Mouse (Mus musculus) cerebellum, postnatal 14 days (tissue): ENCODE results near the gene 4930562C15Rik.

ENCODE experiments used
- DNase-seq, 2 experiments: peaks; one replicate each; pipeline ENCODE4 v3.0.0; 2021; ENCODE audit warnings: mixed read lengths in 2 of 2

Gene 4930562C15Rik

DNA sequence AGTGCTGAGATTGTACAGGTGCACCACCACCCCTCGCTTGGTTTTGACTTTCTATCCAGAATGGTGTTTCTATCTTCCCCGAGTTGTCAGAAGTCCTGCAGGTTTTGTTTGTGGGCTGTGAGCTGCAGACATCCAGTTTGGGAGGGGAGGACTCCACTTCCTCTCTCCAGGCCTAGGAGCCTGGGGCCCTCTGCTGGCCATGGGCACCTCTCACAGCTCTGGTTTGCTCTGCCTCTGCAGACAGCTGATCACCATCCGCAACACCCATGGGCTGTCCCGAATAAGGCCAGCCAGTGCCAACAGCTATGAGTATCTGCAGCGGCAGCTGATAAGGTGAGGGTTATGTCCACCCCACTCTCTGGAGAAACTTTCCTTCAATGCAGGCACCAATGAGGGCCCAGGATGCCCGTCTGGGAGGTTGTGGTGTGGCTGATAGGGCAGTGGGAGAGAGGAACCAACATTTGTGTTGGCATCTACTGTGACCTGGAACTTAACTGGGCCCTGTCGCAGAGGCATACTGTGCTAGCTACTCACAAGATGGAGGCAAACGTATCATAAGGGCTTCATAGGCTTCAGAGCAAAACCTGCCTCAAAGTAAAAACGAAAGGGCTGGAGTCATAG, 27.8 kb downstream of the 4930562C15Rik start:
- DNase-seq = peak; percentile 54 to 69

DNA sequence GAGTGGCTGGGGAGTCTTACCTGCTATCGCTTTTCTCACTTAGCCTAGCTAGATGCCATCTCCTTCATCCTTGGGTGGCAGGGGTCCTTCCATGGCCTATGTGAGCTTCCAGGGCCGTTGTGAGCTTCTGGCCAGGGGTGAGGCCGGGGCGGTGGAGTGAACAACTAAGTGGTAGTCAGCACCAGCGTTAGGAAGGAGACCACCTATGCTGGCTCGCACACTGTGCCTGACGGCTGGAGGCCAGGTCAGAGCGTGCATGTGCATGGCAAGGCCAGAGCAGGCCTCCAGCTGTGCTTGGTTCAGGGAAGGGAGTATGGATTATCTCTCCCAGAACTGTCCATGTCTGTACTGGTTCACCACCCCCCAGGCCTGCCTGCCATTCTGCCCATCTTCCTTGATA, 28.5 kb downstream of the 4930562C15Rik start:
- DNase-seq = no peak

DNA sequence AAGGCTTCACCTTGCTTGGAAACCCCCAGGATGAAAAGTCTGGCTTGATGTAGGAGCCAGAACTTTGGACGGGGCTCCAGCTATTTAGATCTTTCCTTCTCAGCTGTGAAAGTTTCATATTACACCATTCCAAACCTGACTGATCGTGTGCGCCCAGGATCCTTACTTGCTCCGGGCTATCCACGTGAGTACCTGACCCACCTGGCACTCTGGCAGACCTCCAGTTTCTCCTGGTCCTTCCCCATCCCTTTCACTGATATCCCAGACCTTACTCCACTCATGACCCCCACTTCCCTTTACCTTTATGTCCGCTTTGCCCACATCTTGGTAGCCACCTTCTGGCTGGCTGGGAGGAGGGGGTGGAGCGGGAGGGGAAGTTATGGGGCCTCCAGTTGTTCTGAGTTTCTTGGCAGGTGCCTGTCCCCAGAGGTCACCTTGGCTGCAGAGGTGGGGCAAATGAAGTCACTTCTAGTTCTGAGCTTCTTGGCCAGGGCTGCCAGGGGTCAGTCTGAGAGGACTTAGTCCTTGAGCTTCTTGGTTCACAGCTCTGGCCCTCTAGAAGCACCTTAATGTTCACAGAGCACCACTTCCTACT, 31.0 kb downstream of the 4930562C15Rik start:
- peak; percentile 49 to 67 for DNase-seq

DNA sequence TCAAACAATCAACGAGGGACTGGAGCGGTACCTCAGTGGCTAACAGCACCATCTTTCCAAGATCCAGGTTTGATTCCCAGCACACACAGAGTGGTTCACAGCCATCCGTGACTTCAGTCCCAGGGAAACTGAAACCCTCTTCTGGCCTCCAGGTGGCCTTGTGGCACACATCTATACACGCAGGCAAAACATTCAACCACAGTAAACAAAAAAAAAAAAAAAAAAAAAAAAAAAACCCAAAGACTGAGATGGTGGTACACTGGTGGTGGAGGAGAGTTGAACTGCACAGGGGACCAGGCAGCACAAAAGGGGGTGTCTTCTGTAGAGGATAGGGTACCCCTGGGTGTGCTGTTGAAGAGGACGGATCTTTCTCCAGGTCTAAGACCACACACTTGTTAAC, 35.3 kb downstream of the 4930562C15Rik start:
- no peak for DNase-seq

DNA sequence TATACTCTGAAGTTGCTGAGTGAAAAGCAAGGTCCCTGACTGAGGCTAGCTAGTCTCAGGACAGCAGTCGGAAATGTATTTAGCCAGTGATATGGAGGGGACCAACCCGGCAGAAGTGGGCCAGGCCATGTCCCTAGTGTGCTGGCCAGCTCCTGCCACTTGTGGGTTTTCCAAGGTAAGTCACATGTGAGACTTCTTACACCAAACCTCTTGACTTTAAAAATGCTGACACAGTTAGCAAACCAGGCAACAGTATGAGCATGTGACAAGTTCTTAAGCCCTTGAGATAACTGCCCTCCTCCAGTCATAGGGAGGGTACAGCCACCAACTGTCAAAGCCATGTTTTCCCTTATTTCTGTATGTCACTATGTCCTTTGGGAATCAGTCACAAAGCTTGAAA, 36.7 kb downstream of the 4930562C15Rik start:
- no peak for DNase-seq

DNA sequence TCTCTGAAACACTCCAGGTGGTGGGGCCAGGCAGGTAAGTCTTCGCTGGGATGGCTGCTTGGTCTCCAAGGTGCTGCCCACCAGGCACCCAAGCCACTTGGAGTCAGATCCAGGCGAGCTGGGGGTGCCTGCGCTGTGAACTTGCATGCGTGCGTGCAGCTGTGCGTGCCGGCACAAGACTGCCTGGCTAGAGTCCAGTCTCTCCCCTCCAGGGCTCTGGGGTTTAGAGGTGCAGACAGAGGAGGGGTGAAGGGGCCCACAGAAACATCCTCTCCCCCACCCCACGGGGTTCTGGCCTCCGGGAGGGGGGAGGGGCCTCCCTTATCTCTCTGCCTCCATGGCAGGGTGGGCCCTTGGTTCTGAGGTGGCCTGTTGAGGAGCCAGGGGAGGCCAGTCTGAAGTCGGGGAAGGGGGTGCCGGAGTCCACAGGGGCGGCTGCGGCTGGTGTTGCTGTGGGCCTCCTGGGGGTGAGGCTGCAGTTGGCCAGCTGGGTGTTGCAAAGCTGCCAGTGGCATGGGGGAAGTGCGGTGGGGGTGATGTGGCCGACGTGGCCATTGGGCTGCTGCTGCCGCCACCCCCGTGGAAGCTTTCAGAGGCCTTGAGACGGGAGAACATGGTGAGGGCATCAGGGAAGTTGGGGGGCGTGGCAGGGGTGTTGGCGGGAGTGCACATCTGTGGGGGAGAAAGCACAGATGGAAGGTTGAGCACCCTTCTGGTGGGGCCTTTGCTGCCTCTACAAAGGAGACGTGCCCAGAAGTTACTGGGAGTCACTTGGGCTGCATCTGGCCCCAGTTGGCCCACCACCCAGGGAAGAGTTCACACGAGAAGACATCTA, 40.2 kb downstream of the 4930562C15Rik start:
- peak in 1 of 2 experiments; percentile 26 for DNase-seq

DNA sequence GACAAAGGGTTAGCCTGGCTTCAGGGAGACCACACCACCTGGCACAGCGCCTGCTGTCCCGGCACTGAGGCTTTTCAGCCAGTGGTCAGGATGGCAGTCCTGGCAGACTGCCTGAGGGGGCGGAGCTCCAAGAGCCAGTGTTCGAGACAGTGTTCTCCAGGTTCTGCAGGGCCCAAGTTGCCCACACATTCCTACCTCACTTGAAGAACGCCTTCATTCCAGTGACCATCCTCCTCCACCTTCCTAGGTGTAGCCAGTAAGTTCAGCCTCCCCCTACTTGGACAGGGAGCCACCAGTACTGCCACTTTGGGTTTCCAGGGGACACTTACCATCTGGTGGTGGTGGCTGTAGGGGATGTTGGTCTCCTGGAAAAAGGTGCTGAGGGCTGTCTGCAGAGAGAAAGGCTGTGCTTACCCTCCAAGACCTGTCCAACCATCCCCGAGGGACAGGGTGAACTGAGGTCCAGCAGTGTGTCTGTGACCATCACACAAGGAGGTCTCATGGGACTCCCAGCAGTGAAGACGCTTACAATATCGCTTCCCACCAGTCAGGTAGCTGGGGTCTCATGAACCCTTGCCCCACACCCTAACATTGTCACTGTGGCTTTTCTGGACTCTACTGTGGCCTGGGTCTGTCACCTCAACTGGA, 40.9 kb downstream of the 4930562C15Rik start:
- peak; percentile 65 to 81 for DNase-seq

DNA sequence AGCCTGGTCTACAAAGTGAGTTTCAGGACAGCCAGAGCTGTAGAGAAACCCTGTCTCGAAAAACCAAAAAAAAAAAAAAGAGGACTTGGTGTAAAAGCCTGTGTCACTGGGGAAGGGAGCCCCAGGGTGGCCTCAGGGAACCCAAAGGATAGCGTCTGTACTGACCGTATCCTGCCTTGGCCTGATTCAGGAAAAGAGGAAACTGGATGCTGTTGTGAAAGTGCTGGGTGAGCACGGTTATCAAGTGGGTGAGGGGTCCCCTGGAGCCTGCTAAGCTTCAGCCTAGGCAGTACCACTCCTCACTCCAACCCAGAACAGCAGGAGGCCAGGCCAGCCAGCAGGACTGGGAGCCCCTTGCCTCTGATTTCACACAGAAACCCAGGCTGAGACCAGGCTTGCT, 42.0 kb downstream of the 4930562C15Rik start:
- DNase-seq = peak; percentile 26 to 44

DNA sequence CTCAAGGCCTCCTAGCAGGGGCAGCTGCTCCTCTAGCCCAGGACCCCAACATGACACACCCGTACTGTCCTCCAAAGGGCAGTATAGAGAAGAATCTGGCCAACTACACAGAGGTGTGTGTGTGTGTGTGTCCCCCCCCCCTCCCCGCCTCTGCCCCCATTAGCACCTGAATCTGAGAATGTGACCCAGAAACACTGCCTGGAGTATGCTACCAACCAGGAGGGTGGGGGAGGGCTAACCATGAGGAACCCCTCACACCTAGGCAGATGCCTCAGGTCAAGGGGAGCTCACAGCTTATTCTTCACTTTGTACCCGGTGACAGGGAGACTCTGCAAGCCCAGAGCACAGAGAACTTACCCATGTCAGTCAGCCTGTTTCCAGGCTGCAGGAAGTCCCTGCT, 42.5 kb downstream of the 4930562C15Rik start:
- DNase-seq = no peak

DNA sequence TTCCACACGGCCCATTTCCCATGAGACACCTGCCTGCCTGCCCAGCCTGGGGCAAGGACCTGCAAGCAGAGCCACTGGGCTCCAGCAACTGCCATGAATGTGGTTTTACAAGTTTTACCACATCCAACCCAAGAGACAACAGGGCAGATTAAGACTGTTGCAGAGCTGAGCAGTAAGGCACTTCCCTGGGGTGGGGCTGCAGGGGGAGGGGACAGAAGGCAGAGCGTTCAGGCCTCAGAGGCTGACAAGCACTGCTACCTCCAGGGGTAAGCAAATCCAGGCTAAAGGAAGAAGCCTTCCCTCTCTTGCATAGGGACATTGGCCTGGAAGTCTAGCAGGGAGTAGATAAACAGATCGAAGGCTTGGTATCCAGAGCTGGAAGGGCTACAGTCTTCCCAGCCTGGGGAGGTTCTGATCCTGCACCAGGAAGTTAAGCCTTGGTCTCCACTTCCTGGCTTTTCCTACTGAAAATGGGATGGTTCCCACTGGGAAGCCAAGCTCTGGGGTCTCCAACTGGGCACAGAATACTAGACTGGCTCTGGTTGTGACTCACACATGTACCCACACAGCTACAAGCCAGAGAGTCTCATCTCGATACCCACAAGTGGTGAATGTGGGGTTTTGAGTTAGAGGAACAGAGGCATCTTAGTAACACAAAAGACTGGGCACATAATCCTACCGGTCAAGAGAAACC, 43.1 kb downstream of the 4930562C15Rik start:
- peak in 1 of 2 experiments; percentile 18 for DNase-seq

DNA sequence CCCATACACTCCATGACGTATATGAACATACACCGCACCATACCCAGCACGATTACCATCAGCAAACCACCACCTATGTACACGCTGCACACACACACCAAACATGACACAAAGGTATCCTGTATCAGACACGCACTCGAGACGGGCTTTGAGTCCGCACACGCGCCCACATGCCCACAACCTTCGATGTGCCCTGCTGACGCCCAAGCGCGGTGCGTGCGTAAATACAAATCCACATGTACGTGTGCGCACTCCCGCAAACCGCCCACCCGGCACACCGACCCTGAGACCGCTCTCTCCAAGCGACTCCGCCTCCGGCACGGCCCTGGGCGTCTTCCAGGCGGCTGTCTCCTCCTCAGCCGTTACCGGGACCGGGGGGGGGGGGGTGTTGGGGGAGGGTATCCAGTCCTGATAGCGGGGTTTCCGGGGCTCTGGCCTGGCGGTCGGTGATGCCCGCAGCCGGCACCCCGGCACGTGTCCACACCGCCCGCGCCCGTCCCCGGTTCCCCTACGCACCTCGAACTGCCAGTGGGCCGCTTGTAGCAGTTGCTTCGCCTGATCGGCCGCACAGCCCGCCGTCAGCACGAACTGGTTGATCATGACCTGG, 44.0 kb downstream of the 4930562C15Rik start:
- DNase-seq = peak in 1 of 2 experiments; percentile 80

DNA sequence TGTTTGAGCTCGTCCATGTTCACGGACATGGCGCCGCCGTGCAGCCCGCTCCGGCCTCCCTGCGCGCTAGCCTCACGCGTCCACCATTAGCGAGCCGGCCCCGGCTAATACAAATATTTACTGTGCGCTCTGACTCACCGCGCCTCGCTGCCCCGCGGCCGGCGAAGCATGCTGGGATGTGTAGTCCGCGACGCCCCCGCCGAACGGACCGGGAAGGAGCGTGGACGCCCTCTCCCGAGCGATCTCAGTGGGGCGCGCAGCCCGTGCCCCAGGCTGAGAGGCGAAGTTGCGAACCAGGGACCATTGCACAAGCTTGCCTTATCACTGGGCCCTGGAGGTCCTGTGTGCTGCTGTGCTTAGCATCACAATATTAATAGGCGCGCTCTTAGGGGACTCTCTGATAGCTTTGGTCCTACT, 44.5 kb downstream of the 4930562C15Rik start:
- DNase-seq = peak; percentile 91 to 93

DNA sequence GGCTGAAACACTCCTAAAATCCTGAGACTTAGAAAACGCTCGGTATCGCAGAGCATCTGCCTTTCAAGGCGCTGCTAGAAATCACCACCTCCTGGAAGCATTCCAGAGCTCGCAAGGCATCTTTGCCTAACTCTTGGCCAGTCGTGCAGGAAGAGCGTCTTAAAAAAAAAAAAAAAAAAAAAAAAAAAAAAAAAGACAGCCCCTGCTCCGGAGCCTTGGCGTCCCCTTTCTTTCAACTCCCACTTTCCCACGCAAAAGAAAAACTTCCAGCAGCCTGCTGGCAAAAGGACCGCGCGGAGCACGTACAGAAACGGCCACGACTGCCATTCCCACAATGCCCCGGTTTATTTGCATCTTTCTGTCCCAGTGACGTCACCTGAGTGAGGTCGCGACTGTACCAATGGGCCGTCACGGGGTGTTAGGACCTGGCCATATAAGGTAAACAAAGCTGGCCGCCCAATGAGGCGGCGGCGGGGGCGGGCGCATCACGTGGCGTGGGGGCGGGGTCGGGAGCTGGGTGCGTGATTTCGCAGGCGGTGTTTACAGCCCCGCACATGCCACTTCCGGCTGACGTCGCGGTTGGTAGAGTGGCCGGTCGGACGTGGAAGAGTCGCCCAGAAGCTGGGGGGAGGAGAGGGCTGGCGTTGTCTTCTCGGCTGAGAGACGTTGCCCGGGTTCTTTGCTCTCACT, 45.1 kb downstream of the 4930562C15Rik start, which contains the start of gene Ubald1:
TSS of gene Ubald1 (minus strand) at position 180 of the 690 bp plus-strand sequence.
- DNase-seq = peak; percentile 99 to 100

DNA sequence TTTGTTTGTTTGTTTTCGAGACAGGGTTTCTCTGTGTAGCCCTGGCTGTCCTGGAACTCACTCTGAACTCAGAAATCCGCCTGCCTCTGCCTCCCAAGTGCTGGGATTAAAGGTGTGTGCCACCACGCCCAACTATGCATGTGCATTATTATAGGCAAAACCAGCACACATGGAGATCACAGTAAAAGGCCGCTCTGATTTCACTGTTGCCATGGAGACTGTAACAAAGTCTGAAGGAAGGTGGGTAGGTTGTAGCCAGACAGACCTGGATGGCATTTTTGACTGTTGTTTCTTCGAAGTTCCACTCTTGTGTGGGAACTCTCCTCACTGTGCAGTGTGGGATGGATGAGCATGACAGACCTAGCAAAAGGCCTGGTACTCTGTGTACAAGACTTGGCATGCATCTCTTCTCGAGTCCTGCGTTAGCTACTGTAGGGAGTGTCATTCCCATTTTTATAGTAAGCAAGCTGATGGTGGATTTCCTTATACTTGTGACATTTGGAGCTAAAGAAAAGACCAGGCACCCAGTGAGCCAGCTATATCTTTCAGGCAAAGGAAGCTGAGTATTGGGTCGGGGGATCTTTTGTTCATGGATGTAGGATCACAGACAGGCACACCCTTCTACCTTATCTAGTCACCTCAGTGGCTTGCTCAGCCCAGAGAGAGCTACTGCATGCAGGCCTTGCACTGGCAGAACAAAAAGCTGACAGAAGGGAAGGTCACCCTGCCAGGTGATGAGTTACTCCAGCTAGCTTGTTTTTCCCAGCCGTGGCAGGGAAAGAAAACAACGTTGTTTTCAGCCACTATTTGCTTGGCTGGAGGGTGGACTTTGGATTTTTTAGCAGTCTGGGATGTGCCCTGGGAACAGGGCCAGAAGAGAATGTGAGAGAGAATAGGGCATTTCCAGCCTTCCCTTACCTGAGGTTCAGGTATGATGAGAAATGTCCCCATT, 46.5 kb downstream of the 4930562C15Rik start:
- peak; percentile 33 to 39 for DNase-seq

DNA sequence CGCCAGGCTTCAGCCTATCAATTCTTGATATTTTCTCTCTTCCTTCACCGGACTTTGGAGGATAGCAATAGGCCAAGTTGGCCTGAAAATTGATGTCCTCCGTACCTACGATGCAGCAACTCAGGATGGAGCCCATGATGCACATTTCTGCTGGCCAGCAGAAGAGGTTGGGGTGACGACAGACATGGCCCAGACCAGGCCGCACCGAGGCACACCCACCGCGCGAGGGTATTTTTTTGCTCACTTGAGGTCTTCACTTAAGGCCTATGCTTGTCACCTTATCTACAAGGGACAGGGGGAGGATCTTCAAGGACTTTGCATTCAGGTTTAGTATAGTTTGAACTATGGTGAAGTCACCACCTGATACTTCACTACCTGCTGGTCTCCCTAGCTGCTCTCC, 49.7 kb downstream of the 4930562C15Rik start:
- no peak for DNase-seq

DNA sequence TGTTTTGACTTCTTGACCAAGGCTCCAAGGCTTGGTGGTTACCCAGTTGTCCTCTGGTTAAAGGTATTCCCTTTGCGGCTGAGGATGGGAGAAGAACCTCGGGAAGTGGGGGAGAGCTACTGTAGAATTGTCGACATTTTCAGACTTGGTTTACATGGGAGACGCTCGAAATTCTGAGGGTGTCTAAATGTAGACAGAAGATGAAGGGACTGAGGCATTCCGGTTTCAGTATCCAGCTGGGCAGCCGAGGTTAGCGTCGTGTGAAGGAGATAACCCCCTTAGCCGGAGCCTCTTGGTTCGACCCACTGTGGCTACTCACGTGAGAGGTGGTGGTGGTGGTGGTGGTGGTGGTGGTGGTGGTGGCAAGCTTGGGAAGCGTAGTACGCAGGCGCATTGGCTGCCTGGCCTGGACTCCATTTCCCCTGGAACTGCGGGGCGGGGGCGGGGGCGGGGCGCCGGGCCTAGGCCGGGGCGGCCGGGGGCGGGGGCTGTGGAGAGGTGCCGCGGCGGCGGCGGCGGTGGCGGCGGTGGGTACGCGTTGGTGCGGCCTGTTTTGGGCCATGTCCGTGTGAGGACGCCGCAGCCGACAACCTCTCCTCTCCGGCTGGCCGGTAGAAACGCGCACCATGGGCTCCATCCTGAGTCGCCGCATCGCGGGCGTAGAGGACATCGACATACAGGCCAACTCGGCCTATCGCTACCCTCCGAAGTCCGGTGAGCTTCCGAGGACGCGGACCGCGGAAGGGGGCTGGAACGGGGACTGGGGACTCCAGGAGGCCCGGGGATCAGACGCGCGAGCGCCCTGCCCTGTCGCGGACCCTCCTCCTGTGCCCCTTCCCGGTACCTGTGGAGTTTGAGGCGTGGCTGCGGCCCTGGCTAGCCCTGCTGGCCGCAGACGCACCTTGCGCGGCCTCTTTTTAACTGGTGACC, 50.8 kb downstream of the 4930562C15Rik start, which contains the start of gene Mgrn1:
TSS of gene Mgrn1 (plus strand) at position 490 of the 930 bp plus-strand sequence.
- peak; percentile 92 to 94 for DNase-seq

DNA sequence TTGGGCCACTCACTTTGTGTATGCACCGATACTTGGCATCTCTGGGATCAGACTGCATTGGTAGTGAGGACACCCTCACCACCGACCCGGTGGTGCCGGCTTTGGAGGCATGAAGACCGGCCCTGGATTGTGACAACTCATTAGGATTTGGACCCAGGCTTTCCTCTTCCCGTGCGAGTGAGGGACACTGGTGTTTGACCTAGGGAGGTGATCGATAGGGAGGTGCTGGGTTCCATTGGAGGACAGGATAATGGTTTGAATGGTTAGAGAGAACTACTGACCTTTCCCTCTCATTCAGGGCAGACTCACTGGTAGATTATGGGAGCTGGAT, 51.4 kb downstream of the 4930562C15Rik start:
- no peak for DNase-seq

DNA sequence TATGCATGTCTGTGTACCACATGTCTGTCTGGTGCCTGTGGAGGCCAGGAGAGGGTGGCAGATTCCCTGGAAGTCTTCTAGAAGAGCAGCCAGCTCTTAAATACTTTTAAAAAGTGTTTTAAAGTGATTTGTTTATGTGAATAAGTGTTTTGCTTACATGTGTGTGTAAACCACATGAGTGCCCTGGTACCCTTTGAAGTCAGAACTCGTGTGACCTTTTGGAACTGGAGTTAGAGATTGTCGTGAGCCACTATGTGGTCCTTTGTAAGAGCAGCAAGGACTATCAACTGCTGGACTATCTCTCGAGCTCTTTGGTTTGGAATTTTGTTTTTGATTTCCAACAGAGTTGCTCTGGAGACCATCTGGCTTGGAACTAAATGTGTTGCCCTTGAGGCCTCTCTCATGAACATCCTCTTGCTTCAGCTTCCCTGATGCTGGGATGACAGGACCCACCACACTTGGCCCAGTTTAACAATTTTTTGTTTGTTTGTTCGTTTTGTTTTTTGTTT, 55.0 kb downstream of the 4930562C15Rik start:
- no peak for DNase-seq

DNA sequence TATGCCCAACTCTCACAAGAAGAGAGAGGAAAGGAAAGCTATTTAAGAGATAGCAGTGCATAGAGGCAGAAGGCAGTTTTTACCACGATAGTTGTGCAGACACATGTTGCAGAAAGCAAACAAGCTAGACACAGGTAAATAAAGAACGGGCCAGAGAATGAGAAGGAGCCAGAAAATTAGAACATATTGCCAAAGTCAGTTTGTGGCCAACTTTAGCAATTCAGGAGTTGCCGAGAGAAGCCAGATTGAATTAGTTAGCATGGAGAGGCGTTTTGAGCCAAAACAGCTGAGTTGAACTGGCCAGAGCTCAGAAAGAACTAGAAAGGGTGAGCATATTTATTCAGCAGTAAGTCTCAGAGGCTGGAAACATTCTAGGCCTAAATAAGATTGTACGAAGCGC, 57.0 kb downstream of the 4930562C15Rik start:
- no peak for DNase-seq
